Mouse (Mus musculus): ENCODE data around the gene Klf8. TPM values are rescaled to one million over a fixed set of nuclear protein-coding genes. Genes with fewer than 3 reads are reported as not detected.

Klf8 gene
- polyA plus RNA-seq, 1 experiment from 2014 or later: 2.6 TPM

- Histone ChIP-seq H3K4me2 (no peak overlapping the region), H3K9me3 (no peaks in the 10 kb centered on the region), H3K36me3 (no peaks in the 10 kb centered on the region), H3K9ac (no peak overlapping the region), H3K4me3 (no peak overlapping the region), H3K27me3 (no peaks in the 10 kb centered on the region; the same call in 1 of the 2 replicates), H3K27ac (no peak overlapping the region), H3K4me1 (no peaks in the 10 kb centered on the region)
- no peak for ATAC-seq (ENCODE audit: insufficient number of reproducible peaks, insufficient read depth, low FRiP score, low TSS enrichment, low read depth)
- WGBS: 83% methylated on average over 3 of the region's 3 CpGs
These were observed 202.8 kb downstream of the Klf8 start for GRCm38 (mm10) chrX:153440018-153440417.

Other genes starting within 250 kb of the Klf8 start
- gene Usp51, start 231.0 kb upstream of the Klf8 start, polyA plus RNA-seq (2015; fragmentation: Nextera tagmentation; extraction: Ambion mirVana): 0.84 and 1.2 TPM in 2 replicates
- gene Mageh1, start 199.9 kb upstream of the Klf8 start, polyA plus RNA-seq (2015; fragmentation: Nextera tagmentation; extraction: Ambion mirVana): 64.7 and 65.5 TPM in 2 replicates
- not detected in 2 replicates for gene Foxr2, start 118.7 kb upstream of the Klf8 start, polyA plus RNA-seq (2015; fragmentation: Nextera tagmentation; extraction: Ambion mirVana)
- 3.0 and 3.2 TPM in 2 replicates for gene Rragb, start 97.5 kb upstream of the Klf8 start, polyA plus RNA-seq (2015; fragmentation: Nextera tagmentation; extraction: Ambion mirVana)